Mouse (Mus musculus): ENCODE measurements around the gene Tnni1. TPM values are rescaled to one million over a fixed set of nuclear protein-coding genes. Genes with fewer than 3 reads are reported as not detected.

The Tnni1 gene
- total RNA-seq, 2 experiments from 2014 or later, result 2.5 to 3.4 TPM

GRCm38 (mm10) chr1:135834206-135834859 lies 55.1 kb downstream of the Tnni1 start:
- intact Hi-C loops (cut with DNase I), result no loop called here
- DNase-seq (ENCODE audit: low spot score in 2 of 2), result peak in 1 of 2 experiments; percentile 16

DNA sequence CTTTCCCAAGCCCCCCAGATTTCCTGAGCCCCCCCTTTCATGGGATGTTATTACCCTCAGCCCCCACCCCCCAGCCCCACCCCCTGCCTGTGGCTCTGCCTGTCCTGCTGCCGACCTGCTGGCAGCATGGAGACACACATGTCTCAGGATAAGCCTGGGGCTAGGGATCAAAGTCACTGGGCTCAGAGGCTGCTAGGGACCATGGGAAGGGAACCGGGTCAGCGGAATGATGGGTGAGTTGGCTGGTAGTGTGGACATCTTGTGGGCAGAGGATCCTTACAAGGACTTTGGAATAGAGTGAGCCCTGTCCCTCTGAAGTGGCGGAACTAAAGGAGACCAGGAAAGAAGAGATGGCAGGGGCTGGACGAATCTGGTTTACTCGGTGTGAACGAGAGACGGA lies 55.7 kb downstream of the Tnni1 start:
- no peak for DNase-seq (ENCODE audit: low spot score in 2 of 2)
- intact Hi-C loops (cut with DNase I), result no loop called here

DNA sequence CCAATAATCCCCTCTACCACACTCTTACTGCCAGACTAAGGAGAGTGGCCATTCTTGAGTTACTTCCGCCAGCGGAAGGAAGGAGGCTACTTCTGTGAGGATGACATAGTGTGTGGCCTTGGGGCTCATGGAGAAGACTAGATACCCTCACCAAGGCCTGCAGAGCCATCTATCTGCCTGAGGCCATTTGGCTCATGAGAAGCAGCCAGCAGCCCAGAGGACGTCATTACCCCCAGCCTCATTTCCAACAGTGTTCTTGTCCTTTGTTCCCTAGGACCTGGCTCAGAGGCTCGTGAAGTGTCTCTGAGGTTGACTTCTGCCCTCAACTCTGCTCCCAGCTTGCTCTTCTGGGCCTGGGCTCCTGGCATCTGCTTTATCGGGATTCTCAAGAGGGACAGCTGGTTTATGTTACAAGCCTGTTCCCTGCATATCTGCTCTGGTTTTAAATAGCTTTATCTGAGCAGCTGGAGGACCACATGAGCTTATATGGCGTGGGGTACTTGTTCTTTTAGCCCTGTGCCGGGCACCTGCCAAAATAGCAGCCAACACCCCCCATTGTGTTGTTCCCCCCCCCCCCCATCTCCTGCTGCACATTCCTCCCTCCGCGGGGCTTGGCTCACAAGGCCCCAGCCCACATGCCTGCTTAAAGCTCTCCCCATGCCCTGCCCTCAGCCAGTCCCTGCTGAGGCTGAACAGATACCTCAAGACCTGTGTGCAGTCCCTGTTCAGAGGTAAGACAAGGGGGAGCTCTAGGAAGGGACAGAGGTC lies 56.7 kb downstream of the Tnni1 start, which contains the start of gene Tnnt2:
Gene Tnnt2 (plus strand): TSS at position 639 of the 768 bp plus-strand sequence.
- DNase-seq (ENCODE audit: low spot score in 2 of 2), result no peak
- intact Hi-C loops (cut with DNase I), result no loop called here

GRCm38 (mm10) chr1:135838626-135839025 lies 59.4 kb downstream of the Tnni1 start:
- intact Hi-C loops (cut with DNase I), result no loop called here
- DNase-seq (ENCODE audit: low spot score in 2 of 2), result no peak

DNA sequence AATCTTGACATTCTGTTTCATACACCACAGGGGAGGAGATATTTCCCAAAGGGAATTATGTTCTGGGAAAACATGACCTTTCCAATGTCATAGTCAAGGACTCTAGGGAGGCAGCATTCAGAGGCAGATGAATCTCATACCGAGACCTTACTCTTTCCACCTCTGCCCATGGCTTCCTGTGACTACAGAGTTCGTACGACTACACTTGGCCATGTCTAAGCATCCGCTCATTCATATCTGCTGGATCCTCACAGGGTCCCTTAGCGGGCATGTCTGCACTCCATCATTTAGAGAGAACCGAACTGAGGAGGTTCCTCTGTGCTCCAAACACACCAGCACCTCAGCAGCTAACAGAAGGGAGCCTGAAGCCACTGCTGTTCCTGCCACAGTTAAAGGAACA lies 59.8 kb downstream of the Tnni1 start:
- intact Hi-C loops (cut with DNase I), result no loop called here
- DNase-seq (ENCODE audit: low spot score in 2 of 2), result no peak

- intact Hi-C loops (cut with DNase I), result no loop called here
- DNase-seq (ENCODE audit: low spot score in 2 of 2), result peak in 1 of 2 experiments; percentile 37
Measured at GRCm38 (mm10) chr1:135840675-135841395, 61.6 kb downstream of the Tnni1 start.

DNA sequence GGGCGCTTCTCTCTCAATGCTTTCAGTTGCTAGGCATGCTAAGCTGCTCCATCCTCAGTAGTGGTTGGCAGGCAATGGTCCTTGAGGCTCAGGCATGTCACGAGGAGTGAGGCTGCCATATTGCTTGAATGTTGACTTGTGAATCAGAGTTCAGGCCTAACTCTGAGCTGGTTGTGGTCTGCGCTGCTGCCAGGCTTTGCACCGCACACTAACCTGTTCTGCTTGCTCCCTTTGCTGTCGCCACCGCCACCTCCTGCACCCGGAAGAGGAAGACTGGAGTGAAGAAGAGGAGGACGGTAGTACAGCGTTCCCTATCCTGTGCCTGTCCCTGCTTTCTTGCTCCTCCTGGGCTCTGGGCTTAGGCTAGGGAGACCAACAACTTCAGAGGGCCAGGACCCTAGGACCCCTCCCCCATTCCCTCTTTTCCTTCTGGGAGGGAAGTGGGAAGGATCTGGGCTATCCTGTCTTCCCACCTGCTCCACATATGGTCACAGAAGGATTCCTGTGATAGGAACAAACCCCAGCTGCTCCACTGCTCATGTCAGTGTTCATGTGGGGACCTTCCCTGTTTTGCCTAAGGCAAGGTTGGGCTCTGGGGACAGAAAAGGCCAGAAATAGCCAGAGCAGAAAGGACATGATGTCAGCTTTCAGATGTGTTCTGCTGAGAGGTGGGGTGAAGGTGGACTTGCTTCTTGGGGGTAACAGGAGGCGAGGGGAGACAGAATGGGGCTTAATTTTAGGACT lies 64.5 kb downstream of the Tnni1 start:
- intact Hi-C loops (cut with DNase I), result no loop called here
- no peak for DNase-seq (ENCODE audit: low spot score in 2 of 2)

DNA sequence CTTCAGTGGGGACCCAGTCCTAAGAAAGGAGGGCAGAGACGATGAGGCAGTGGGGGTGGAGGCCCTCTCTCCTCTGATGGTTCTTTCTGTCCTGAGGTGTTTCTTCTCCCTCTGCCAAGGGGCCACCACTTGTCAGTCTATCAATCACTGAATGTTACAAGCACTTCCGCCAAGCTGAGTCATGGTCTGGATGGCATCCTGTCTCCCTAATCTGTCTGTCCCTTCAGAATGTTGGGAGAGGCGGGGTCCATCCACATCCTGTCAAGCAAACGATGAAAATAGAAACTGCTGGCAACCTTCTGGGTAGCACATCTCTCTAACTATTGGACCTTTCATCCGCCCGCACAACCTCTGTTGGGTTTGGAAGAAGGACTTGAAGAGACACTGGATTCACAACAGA lies 65.2 kb downstream of the Tnni1 start:
- intact Hi-C loops (cut with DNase I), result no loop called here
- no peak for DNase-seq (ENCODE audit: low spot score in 2 of 2)

DNA sequence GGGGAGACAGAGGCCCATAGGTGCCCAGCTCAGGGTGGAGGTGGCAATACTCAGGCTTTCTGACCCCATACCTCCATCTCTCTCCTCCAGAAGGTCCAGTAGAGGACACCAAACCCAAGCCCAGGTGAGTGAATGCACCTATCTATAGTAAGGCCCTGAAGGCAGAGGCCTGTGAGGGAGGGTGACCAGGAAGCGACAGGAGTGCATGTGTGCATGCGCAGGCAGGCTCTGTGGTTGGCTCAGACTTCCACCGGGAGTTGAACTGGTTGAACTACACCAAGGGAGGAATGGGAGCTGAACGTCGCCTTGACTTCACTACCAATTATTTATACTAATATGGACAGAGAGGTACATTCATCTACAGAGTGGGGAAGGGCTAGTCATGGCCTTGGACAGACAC lies 67.4 kb downstream of the Tnni1 start:
- intact Hi-C loops (cut with DNase I), result loop anchor here (1.0 kb wide), 1 partner anchor 99 kb away; no protein-coding TSS in a partner anchor
- DNase-seq (ENCODE audit: low spot score in 2 of 2), result no peak

- peak in 1 of 2 experiments; percentile 24 for DNase-seq (ENCODE audit: low spot score in 2 of 2)
- intact Hi-C loops (cut with DNase I), result loop anchor here (1.0 kb wide), 1 partner anchor 98 kb away; no protein-coding TSS in a partner anchor
Measured at GRCm38 (mm10) chr1:135847139-135847562, 67.9 kb downstream of the Tnni1 start.

- intact Hi-C loops (cut with DNase I), result loop anchor here (1.0 kb wide), 1 partner anchor 98 kb away; no protein-coding TSS in a partner anchor
- no peak for DNase-seq (ENCODE audit: low spot score in 2 of 2)
Measured at GRCm38 (mm10) chr1:135847611-135848351, 68.5 kb downstream of the Tnni1 start.

GRCm38 (mm10) chr1:135850722-135851512 lies 71.7 kb downstream of the Tnni1 start:
- peak; percentile 16 to 18 for DNase-seq (ENCODE audit: low spot score in 2 of 2)
- intact Hi-C loops (cut with DNase I), result no loop called here

DNA sequence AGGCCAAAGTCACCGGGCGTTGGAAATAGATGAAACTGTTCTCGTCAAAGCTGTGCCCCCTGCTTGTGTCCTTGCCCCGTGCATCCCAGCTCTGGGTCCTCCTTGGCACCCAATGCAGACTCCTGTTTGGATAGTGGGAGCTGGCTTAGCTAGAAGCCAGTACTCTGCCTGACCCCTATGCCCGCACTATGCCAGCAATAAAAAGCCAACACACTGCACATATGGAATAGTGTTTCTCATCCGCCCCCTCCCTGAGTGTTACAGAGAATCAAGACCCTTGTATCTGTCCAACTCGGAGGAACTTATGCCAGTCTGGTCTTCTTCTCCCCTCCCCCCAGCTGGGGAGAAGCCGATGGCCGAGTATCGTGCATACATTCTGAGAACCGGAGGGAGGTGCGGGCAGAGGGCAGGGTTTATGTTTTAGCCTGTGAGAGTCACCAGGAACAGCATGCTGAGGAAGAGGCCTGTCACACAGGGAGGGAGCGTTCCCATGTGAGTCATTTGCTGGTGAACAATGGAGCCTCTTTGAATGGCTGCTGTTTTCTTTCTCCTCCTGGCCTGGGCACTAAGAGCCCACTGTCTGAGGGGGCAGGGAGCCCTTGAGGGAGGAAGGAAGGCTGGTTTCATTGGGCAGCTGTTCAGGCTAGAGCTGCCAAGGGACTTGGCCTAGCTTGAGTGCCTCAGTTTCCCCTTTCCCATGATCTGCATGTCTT lies 73.0 kb downstream of the Tnni1 start:
- intact Hi-C loops (cut with DNase I), result no loop called here

DNA sequence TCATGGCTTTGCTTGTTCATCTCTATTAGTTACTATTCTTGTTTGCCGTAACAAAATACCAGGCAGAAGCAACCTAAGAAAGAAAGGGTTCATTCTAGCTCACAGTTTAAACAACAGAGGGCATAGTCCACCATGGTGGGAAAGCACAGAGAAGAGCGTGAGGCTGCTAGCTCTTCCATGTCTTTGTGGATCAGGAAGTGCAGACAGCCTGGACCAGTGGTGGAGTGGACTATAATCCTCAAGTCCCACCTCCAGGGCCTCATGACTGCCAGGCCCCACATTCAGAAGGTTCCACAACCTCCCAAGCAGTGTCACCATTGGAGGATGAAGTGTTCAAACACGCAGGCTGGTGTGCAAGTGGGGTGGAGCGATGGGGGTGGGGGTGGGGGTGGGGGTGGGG lies 74.0 kb downstream of the Tnni1 start:
- no peak for DNase-seq (ENCODE audit: low spot score in 2 of 2)
- intact Hi-C loops (cut with DNase I), result no loop called here

More for the DNA sequence above, 73.0 kb downstream of the Tnni1 start:
- DNase-seq (ENCODE audit: low spot score in 2 of 2), result peak in 1 of 2 experiments; percentile 34

- intact Hi-C loops (cut with DNase I), result no loop called here
Measured at GRCm38 (mm10) chr1:135854591-135855343, 75.5 kb downstream of the Tnni1 start.

DNA sequence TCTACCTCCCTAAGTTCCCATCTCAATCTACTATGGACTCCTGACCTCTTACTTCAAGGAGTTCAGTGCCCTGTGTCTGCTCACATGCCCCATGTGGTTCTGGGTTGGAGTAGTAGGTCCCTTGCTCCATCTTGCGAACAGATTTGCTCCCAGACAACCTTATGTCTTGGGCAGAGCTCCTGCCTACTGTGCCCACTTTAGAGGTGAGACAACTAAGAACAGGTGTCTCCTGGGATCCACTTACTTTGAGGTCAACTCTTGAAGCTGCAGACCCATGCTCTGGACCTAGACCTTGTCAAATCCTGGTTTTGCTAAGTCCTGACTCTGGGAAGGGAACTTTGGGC lies 76.1 kb downstream of the Tnni1 start:
- intact Hi-C loops (cut with DNase I), result no loop called here
- no peak for DNase-seq (ENCODE audit: low spot score in 2 of 2)

More at GRCm38 (mm10) chr1:135854591-135855343, 75.5 kb downstream of the Tnni1 start:
- no peak for DNase-seq (ENCODE audit: low spot score in 2 of 2)

DNA sequence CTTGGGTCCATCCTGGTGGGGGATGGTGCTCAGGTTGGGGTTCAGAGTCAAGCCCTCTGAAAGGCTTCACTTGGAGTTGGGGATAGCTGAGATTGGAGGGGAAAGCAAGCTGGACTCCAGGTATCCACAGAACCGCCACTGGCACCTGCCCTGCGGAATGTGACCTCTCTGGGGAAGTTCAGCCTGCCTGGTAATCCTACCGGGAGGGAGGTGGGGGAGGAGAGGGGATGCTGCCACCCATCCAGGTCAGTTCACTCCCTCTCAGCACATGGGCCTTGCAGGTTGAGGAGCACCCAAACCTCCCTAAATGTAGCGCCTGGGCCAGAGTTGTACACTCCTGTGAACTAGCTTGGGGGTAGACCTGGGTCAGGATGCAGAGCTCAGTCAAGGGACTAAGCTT lies 76.8 kb downstream of the Tnni1 start:
- intact Hi-C loops (cut with DNase I), result no loop called here
- no peak for DNase-seq (ENCODE audit: low spot score in 2 of 2)

Data from left cerebral cortex, postnatal 25 days (tissue).